Mouse (Mus musculus): ENCODE measurements around the gene Zdhhc5. TPM values are rescaled to one million over a fixed set of nuclear protein-coding genes. Genes with fewer than 3 reads are reported as not detected.
"Not testable (repeated sequence)": the region's sequence is repeated elsewhere in the genome, so short reads cannot be mapped to it uniquely, and the experiment has no call there.

The Zdhhc5 gene
- total RNA-seq, 2 experiments from 2014 or later: 29.2 to 39.8 TPM

DNA sequence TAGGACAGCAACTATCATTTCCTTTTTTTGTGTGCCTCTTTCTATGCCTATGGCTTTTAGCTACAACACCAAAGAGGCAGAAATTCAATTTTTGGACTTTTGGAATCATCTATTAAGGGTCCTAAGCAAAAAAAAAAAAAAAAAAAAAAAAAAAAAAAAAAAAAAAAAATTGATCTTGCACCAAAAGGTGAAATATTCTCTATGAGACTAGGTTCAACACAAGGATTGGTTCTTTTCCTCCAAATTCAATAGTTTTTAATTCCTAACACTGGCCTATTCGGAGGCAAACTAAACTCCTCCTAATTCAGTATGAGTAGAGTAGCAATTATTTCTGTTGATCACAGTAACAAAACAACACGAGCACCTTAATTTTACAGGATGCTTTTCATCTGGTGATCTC lies 3.1 kb downstream of the Zdhhc5 start:
- no peak for ATAC-seq (replicated peaks; ENCODE audit: low FRiP score, poor library complexity, severe bottlenecking)

DNA sequence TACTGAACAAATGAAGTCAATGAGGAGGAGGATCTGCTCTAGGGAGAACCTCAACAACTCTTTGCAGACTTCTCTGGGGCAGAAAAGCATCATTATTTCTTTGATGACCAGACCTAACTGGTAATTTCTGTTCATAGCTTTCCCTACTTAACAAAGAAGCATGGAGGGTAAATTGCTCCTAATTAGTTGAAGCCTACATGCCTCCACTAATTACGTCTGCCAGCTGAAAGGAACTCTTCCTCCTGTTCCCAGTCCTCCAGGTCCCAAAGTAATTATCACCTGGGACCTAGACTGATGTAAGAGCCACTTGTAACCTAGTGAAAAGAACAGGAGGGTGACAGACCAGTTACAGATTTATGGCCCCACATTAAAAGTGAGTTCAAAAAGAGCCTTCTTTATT lies 7.5 kb downstream of the Zdhhc5 start:
- ATAC-seq (replicated peaks; ENCODE audit: low FRiP score, poor library complexity, severe bottlenecking): no peak

DNA sequence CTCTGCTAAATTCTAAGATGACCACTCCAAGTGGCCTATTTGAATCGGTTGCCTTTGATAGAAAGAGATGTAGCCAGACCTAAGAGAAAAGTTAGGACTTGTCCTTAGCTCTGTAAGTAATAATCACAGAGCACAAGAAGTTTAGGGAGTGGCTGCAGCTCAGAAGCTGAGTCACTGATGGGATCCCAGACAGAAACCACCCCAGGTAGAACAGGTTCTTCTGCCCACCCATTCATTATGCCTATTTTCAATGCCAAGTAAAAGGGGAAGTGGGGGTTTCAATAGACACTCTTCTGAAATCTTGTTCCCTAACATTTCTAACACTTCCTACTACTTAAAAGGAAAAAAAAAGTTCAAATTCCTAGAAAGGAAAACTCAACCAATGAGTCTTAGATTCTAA lies 9.7 kb downstream of the Zdhhc5 start:
- peak; percentile 75 for ATAC-seq (replicated peaks; ENCODE audit: low FRiP score, poor library complexity, severe bottlenecking)

DNA sequence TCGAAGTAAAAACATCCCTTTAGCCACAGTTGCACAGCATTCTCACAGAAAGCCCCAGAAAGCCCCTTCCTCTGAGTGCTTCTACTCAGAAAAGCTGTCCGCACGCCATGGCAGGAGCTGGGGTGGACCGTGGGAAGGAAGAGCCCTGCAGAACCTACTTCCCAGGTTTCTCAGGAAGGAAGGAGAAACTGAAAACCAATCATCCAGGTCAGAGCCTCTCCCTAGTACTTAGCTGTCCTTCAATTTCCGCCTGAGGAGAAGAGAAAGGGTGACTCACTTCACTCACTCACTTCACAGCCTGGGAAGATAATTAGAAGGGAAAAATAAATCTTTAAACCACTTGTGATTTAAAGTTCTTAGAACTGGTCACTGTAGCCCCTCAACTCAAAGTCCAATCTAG lies 10.7 kb downstream of the Zdhhc5 start:
- no peak for ATAC-seq (replicated peaks; ENCODE audit: low FRiP score, poor library complexity, severe bottlenecking)

DNA sequence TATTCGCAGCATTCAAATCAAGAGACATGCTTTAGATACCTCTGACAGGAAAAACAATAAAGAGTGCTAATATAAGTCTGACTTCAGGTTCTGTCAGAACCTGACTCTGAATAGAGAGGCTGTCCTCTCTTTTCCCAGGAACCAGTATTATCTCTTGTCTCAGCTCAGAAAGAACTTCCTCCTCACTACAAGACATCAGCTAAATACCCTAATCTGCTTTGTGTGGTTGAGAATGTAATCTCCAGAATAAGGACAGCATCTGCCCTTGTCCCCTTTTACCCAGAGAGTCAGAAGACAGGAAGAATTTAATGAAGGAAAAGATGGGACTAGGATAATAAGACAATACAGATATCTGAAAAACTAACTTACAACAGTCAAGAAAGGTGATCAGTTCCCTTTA lies 11.5 kb downstream of the Zdhhc5 start:
- no peak for ATAC-seq (replicated peaks; ENCODE audit: low FRiP score, poor library complexity, severe bottlenecking)

DNA sequence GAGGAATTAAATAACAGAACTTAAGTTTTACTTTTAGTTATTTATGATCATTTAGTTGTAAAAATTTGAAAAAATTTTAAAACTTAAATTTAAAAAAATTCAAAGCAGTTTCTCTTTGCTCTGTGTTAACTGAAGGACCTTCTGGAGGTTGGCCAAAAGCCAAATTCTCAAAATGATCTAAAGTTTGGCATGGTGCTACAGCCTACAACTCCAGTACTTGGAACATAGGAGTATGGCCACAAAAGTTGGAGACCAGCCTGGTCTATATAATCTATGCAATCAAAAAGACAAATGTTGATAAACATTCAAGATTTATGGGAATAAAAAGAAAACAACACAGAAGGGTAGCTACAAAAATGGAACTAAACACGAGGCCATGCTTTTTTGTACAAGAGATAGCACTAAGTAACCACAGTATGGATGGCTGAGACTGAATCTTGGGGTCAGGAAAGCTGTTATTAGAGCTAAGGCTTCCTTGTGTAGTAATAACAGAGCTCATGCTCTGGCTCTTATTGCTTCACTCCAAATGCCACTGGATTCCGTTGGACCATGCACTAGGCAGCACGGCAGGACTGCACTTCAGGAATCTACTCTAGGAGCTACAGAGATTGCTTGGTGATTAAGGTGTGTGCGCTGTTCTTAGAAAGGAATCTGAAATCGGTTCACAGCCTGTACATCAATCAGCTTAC lies 19.8 kb downstream of the Zdhhc5 start:
- no peak for ATAC-seq (replicated peaks; ENCODE audit: low FRiP score, poor library complexity, severe bottlenecking)

DNA sequence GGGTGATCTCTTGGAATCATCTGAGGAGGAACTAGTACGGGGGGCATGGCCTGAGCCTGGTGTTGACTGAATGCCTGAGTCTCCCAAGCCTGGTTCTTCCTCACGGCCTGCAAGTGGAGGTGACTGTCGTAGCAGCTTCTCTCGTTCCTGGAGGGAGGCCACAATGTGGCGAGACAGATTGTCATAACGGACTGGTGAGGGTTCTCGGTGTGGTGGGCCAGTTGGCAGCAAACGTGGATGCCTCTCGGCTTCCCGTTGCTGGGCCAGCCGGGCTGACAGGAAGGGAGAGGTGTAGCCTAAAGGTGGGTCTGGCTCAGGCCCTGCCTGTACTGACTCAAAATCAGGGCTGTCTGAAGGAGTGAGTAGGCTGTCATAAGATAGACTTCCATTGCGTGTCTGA lies 24.9 kb downstream of the Zdhhc5 start:
- no peak for ATAC-seq (replicated peaks; ENCODE audit: low FRiP score, poor library complexity, severe bottlenecking)

DNA sequence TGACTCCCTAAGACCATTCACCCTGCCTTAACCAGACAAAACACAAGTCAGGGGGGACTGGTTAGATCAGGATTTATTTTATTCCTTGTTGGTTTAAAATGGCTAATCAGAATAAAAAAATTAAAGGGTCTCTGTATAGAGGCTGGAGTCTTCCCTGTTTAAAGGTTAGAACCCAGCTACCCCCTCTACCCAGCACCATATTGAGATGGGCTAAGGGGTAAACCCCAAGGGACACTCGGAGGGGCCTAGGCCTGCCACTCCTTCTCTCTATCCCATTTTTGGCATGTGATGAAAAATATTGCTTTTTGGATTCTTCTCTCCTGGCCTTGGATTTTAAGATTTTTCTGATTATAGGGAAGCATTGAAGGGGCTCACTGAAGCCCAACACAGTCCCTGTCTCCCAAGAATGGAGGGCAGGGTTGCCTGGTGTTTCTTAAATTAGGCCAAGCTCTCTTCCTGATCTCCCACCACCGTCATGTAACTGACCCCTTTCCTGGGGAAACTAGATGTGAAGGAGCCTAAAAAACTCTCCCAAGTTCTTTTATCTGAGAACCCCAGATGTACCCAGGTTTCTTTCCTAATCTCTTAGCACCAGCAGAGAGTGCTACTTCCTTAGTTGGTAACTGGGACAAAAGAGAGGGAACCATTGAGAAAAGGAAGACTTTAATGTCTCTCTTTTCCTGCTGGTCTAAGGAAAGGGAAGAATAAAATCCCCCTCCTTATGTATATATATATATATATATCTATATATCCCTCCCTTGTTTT lies 26.7 kb downstream of the Zdhhc5 start:
- ATAC-seq (replicated peaks; ENCODE audit: low FRiP score, poor library complexity, severe bottlenecking): no peak

GRCm38 (mm10) chr2:84682605-84683183 lies 32.3 kb downstream of the Zdhhc5 start:
- ATAC-seq (replicated peaks; ENCODE audit: low FRiP score, poor library complexity, severe bottlenecking): peak; percentile 75

DNA sequence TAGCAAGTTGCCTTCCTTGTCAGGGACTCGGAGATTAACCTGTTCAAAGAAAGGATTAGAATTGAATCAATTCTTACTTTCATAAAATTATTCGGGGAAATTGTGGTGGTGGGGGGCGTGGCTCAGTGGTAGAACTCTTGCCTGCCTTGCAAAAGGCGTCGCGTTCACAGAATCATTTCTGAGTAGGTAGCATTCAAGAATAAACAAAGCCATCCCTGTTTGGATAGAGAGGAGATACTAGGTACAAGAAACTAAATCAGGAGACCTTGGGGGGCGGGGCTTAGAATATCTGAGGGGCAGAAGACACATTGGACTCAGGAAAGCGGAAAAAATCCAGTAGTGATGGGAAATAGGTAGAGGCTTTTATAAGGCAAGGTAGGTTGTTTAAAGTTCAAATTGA lies 36.0 kb downstream of the Zdhhc5 start, which contains the start of gene Tmx2:
Gene Tmx2 (minus strand): TSS at position 125 of the 400 bp plus-strand sequence.
- ATAC-seq (replicated peaks; ENCODE audit: low FRiP score, poor library complexity, severe bottlenecking): no peak

DNA sequence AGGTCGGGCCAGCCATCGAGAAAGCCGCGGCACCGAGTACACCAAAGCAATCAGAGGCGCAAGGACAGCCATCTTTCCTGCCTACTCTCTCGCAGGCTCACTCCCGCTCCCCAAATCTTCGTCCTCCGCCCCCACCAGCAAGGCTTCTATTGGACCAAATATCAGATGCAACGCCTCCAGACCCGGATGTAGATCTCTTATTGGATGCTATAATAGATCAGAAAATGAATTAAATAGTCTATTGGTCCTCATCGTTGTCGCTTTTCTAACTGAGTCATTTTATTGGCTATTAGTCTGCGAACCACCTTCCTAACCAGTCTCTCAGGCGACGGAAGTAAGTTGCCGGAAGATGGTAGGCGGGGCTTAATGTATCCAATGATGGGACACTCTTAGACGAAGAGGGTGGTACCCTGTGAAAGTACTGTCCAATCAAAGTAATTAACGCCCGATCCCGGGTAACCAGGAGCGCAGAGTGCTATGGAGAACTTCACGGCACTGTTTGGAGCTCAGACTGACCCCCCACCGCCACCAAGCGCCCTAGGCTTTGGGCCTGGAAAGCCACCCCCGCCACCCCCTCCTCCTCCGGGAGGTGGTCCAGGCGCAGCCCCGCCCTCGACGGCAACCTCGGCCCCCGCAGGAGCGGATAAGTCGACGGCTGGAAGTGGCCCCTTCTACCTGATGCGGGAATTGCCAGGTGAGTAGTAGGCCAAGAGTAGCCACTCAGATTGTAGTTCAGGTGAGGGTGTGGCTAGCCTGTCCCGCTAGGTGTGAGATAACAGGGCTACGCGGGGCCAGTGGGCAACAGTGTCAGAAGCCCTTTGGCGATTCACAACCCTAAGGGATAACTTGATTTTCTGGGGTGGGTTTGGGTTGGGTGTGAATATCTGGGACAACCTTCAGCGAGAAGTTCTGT lies 36.8 kb downstream of the Zdhhc5 start, which contains the start of the genes Gm28635 and Med19:
Gene Gm28635 (minus strand): TSS at position 74 of the 913 bp plus-strand sequence.
Gene Med19 (plus strand): TSS at position 435 of the 913 bp plus-strand sequence.
- ATAC-seq (replicated peaks; ENCODE audit: low FRiP score, poor library complexity, severe bottlenecking): peak; percentile 92

DNA sequence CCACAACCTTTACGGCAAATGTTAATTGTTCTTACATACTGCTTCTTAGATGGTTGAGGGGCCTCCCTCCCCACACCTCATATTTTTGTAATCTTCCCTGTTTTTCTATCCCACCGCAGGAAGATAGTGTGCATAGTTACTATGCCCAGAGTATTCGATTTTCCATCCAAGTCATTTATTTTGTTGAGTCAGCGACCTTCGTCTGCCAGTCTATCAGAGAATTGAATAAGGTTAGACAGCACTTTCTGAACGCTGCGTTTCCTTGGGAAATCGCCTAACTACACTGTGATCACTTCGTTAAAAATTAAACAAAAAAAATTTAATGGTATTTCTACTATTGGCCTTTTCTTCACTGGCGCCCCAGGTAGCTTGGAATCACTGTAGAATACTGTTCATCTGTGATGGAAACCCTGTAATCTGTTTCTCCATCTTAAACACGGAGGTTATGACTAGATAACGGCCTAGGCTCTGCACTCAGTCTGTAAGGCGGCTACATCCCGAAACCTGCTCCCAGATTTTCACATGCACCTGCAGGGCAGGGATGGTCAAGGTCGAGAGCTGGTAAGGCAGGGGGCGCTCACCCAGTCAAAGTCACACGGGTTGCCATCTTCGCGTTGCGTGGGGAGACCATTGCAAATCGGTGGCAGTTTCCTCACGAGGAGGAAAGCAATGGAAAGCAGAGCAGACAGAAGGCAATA lies 37.6 kb downstream of the Zdhhc5 start:
- peak; percentile 46 for ATAC-seq (replicated peaks; ENCODE audit: low FRiP score, poor library complexity, severe bottlenecking)

DNA sequence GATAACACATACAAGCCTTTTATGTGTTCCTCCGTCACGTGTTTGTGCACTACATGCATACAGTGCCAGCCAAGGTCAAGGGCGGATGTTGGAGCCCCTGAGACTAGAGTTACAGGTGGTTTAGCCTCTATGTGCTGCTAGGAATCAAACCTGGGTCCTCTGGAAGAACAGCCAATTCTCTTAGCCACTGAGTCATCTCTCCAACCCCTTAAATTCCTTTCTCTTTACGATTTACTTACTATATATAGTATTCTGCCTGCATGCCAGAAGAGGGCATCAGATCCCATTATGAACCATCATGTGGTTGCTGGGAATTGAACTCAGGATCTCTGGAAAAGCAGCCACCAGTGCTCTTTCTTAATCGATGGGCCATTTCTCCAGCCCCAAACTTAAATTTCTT lies 43.4 kb downstream of the Zdhhc5 start:
- ATAC-seq (replicated peaks; ENCODE audit: low FRiP score, poor library complexity, severe bottlenecking): not testable (repeated sequence)

DNA sequence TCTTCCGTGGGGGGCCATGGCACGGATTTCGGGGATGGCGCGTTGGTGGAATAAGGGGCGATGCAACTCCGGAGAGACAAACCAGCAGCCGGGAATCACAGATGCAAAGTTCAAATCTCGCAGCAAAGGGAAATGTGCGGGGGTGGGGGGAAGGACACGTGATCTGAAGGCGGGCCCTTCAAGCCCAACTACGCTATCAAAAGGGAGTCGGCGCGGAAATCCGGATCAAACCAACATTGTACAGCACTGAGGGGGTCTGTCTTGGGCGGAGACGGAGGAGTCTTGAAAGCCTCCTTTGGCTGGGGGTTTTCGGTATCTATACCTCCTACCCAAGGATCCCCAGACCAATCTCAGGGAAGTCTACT lies 44.4 kb downstream of the Zdhhc5 start, which contains the start of gene Selenoh:
Gene Selenoh (minus strand): TSS at position 202 of the 365 bp plus-strand sequence.
- peak; percentile 90 for ATAC-seq (replicated peaks; ENCODE audit: low FRiP score, poor library complexity, severe bottlenecking)

DNA sequence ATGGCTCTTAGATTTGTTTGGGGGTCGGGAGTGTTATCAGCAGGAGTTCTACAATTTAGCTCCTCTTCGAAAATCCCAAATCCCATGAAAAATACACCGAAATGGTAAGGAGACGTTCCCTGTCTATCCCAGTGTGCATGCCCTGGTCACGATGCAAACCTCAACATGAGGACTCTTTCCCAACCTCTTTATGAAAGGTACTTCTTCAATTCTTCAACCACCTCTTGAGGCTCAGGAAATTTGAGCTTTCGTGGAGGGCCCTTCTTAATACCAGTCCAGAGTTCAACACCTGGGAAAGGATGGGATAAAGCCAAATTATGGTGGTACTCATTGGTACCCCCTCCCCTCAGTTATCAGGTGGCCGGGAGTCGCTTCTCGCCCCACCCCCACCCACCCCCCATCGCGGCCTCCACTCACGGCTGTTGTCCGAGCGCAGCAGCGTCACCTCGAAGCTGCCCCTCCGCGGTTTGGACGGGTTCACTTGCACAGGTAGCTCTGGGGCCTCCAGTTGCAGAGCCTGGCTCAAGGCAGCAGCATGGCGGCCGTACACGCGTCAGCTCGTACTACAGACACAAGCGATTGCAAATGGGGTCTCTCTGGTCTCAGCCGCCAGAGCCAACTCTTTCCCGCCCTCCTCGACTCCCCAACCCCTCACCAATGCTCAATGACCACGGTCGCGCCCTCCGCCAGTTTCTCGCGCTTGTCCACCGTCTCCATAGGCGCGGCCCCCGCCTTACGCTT lies 45.0 kb downstream of the Zdhhc5 start:
- peak; percentile 60 for ATAC-seq (replicated peaks; ENCODE audit: low FRiP score, poor library complexity, severe bottlenecking)

DNA sequence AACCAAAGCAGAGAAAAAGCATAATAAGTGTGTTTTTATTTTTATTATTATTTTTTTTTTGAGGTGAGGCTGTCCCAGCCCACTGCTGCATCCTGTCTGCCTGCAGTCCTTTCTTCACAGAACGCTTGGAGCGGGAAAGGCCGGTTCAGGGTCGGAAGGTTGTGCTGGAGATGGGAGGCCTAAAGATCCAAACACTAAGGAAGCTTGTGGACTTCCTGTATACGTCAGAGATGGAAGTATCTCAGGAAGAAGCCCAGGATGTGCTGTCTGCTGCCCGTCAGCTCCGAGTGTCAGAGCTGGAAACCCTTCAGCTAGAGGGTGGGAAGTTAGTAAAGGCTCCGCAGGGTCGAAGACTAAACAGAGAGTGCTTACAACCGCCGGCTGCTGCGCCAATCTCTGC lies 48.9 kb downstream of the Zdhhc5 start:
- ATAC-seq (replicated peaks; ENCODE audit: low FRiP score, poor library complexity, severe bottlenecking): no peak

DNA sequence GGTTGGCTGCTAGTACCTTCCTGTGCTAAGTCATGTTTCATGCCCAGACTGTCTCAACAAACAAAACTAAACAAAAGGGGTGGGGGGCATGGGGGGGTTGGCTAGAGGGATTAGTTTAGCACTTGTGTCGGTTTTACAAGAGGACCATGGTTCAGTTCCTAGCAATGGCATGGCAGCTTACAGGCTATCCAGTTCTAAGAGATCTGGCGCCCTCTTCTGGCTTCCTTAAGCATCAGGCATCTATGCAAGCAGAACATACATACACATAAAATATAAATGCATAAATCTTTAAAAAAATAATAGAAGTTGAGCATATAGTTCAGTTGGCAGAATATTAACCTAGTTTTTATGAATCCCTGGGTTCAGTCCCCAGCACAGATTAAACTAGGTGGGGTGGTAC lies 52.1 kb downstream of the Zdhhc5 start:
- ATAC-seq (replicated peaks; ENCODE audit: low FRiP score, poor library complexity, severe bottlenecking): peak; percentile 67; the same call in 1 of the 2 replicates

DNA sequence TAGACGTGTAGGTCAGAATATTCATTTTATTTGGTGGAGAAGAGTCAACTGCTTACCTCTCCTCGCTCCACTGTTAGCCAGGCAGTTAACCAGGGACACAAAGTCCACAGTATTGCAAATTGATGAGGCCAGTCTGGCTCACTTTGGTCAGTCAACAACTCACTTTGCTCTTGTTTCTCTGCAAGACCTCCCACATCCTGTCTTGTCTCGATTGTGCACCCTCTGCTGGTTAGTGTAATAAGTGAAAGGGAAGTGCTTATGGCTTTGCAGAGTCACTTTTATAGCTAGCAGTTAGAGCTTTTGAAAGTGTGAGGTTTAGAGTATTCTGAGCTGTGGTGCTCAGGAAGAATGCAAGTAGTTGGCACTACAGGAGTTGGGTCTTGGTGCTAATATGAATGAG lies 54.7 kb downstream of the Zdhhc5 start:
- peak; percentile 75 for ATAC-seq (replicated peaks; ENCODE audit: low FRiP score, poor library complexity, severe bottlenecking)
